Mouse (Mus musculus): ENCODE results near the gene Gpc5. TPM values are rescaled to one million over a fixed set of nuclear protein-coding genes. Genes with fewer than 3 reads are reported as not detected.

Gene Gpc5
- polyA plus RNA-seq, 2 experiments, result 0.05 TPM; not detected in 1

- H3K4me3 ChIP-seq (ENCODE audit: insufficient read depth in 1 of 2, low read depth in 2 of 2, low read length in 2 of 2), result no peak overlapping the region
These were observed 43.8 kb upstream of the Gpc5 start for GRCm38 (mm10) chr14:115047990-115048862.

GRCm38 (mm10) chr14:115048863-115049566, 43.0 kb upstream of the Gpc5 start:
- DNase-seq (ENCODE audit: low read depth in 3 of 3, low spot score in 3 of 3) (no peak), ATAC-seq (ENCODE audit: insufficient read depth) (peak; percentile 41; the same call in 1 of the 2 replicates)
- no peaks in the 10 kb centered on the region for H3K27me3 ChIP-seq (ENCODE audit: control insufficient read depth, insufficient read depth, low read length)
- no peak overlapping the region for H3K9ac ChIP-seq (replicated peaks)
- H3K27ac ChIP-seq, result no peak overlapping the region
- 28% methylated on average over 5 of the region's 5 CpGs for WGBS (ENCODE audit: insufficient replicate concordance)
- TF ChIP-seq CTCF (IDR thresholded peaks at IDR 0.05; ENCODE audit: low read depth) (no peak), EP300 (IDR thresholded peaks at IDR 0.05; ENCODE audit: low read depth) (no peak)
- no peak overlapping the region for H3K4me2 ChIP-seq (ENCODE audit: low read depth)
- H3K4me1 ChIP-seq (replicated peaks; ENCODE audit: control insufficient read depth in 2 of 2, insufficient read depth in 2 of 2, low read length in 1 of 2), result no peaks in the 10 kb centered on the region; a peak in 1 of 4 replicates
- H3K9me3 ChIP-seq (ENCODE audit: control insufficient read depth, low read length), result no peaks in the 10 kb centered on the region
- H3K36me3 ChIP-seq (replicated peaks; ENCODE audit: control insufficient read depth, insufficient read depth, low read depth), result peaks cover 29% of the 10 kb centered on the region
- no peak overlapping the region for H3K4me3 ChIP-seq (ENCODE audit: insufficient read depth in 1 of 2, low read depth in 2 of 2, low read length in 2 of 2)

More at GRCm38 (mm10) chr14:115047990-115048862, 43.8 kb upstream of the Gpc5 start:
- 35% methylated on average over 5 of the region's 5 CpGs for WGBS (ENCODE audit: insufficient replicate concordance)
- H3K9me3 ChIP-seq (ENCODE audit: control insufficient read depth, low read length), result no peaks in the 10 kb centered on the region
- no peak overlapping the region for H3K9ac ChIP-seq (replicated peaks)
- no peaks in the 10 kb centered on the region for H3K27me3 ChIP-seq (ENCODE audit: control insufficient read depth, insufficient read depth, low read length)
- no peak for DNase-seq (ENCODE audit: low read depth in 3 of 3, low spot score in 3 of 3)
- TF ChIP-seq EP300 (IDR thresholded peaks at IDR 0.05; ENCODE audit: low read depth), result no peak
- no peak for TF ChIP-seq CTCF (IDR thresholded peaks at IDR 0.05; ENCODE audit: low read depth)
- no peak overlapping the region for H3K27ac ChIP-seq
- no peak overlapping the region for H3K4me2 ChIP-seq (ENCODE audit: low read depth)
- H3K4me1 ChIP-seq (replicated peaks; ENCODE audit: control insufficient read depth in 2 of 2, insufficient read depth in 2 of 2, low read length in 1 of 2), result peaks cover 0 to 3% of the 10 kb centered on the region in 2 experiments; a peak in 2 of 4 replicates
- peaks cover 37% of the 10 kb centered on the region for H3K36me3 ChIP-seq (replicated peaks; ENCODE audit: control insufficient read depth, insufficient read depth, low read depth)
- no peak for ATAC-seq (ENCODE audit: insufficient read depth)

- no peak overlapping the region for H3K27ac ChIP-seq
- H3K4me3 ChIP-seq (ENCODE audit: insufficient read depth in 1 of 2, low read depth in 2 of 2, low read length in 2 of 2), result no peak overlapping the region
- H3K9me3 ChIP-seq (ENCODE audit: control insufficient read depth, low read length), result no peaks in the 10 kb centered on the region
- TF ChIP-seq CTCF (IDR thresholded peaks at IDR 0.05; ENCODE audit: low read depth) (no peak), EP300 (IDR thresholded peaks at IDR 0.05; ENCODE audit: low read depth) (no peak)
- DNase-seq (ENCODE audit: low read depth in 3 of 3, low spot score in 3 of 3) (no peak), ATAC-seq (ENCODE audit: insufficient read depth) (no peak)
- no peak overlapping the region for H3K9ac ChIP-seq (replicated peaks)
- H3K4me2 ChIP-seq (ENCODE audit: low read depth), result no peak overlapping the region
- H3K36me3 ChIP-seq (replicated peaks; ENCODE audit: control insufficient read depth, insufficient read depth, low read depth), result peaks cover 23% of the 10 kb centered on the region
- no peaks in the 10 kb centered on the region for H3K27me3 ChIP-seq (ENCODE audit: control insufficient read depth, insufficient read depth, low read length)
- H3K4me1 ChIP-seq (replicated peaks; ENCODE audit: control insufficient read depth in 2 of 2, insufficient read depth in 2 of 2, low read length in 1 of 2), result no peaks in the 10 kb centered on the region
These were observed 42.2 kb upstream of the Gpc5 start for GRCm38 (mm10) chr14:115049831-115050230.

DNA sequence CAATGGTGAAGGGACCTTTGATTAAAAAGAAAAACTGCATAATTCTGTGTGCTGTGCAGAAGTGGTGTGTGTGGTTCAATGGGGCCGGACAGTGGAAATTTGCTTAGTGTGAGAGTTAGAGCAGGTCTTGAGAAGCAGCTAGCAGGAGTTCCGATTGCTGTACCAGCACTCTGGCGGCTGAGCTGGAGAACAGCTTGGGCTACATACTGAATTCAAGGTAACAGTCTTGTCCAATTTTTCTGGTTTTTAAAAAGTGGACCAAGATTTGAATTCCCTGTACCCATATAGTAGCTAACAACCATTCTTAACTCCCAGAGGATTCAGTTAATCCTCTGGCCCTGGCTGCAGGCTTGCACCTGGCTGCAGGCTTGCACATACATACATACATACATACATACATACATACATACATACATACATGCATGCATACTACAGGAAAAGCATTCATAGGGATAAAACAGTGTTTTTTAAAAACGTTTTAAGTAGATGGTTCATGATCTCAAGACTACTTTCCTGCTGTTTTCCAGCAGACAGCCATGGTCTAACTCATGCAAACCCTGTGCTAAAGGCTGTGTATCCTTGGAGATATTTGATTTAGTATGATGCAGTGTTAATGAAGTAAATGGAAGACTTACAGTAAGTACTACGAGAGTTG, 40.8 kb upstream of the Gpc5 start:
- Histone ChIP-seq H3K27me3 (ENCODE audit: control insufficient read depth, insufficient read depth, low read length) (no peaks in the 10 kb centered on the region), H3K4me2 (ENCODE audit: low read depth) (no peak overlapping the region), H3K4me1 (replicated peaks; ENCODE audit: control insufficient read depth in 2 of 2, insufficient read depth in 2 of 2, low read length in 1 of 2) (no peaks in the 10 kb centered on the region), H3K9ac (replicated peaks) (no peak overlapping the region), H3K27ac (no peak overlapping the region), H3K4me3 (ENCODE audit: insufficient read depth in 1 of 2, low read depth in 2 of 2, low read length in 2 of 2) (no peak overlapping the region), H3K9me3 (ENCODE audit: control insufficient read depth, low read length) (no peaks in the 10 kb centered on the region), H3K36me3 (replicated peaks; ENCODE audit: control insufficient read depth, insufficient read depth, low read depth) (peaks cover 10% of the 10 kb centered on the region)
- ATAC-seq (ENCODE audit: insufficient read depth) (no peak), DNase-seq (ENCODE audit: low read depth in 3 of 3, low spot score in 3 of 3) (no peak)
- TF ChIP-seq CTCF (IDR thresholded peaks at IDR 0.05; ENCODE audit: low read depth), result no peak
- no peak for TF ChIP-seq EP300 (IDR thresholded peaks at IDR 0.05; ENCODE audit: low read depth)
- WGBS (ENCODE audit: insufficient replicate concordance), result 63% methylated on average over 5 of the region's 5 CpGs

DNA sequence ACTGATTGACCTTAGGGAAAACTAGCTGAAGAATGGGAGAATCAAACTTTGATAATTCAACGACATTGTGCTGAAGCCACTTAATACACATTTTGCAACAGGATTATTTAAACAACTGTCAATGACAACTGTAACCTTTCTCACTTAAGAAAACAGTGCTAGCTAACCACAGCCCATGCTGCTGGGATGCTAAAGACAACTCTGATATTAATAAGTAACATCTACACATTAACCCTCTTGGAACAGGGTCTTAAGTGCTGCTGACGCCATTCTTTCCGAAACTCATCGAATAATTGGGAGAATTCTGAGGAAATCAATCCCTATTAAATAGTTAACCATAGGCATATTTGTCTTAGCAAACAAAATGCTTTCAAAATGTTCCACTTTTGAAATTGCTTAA, 39.6 kb upstream of the Gpc5 start:
- Histone ChIP-seq H3K4me1 (replicated peaks; ENCODE audit: control insufficient read depth in 2 of 2, insufficient read depth in 2 of 2, low read length in 1 of 2) (no peaks in the 10 kb centered on the region), H3K27ac (no peak overlapping the region), H3K4me3 (ENCODE audit: insufficient read depth in 1 of 2, low read depth in 2 of 2, low read length in 2 of 2) (no peak overlapping the region), H3K9me3 (ENCODE audit: control insufficient read depth, low read length) (no peaks in the 10 kb centered on the region), H3K9ac (replicated peaks) (no peak overlapping the region), H3K4me2 (ENCODE audit: low read depth) (no peak overlapping the region), H3K36me3 (replicated peaks; ENCODE audit: control insufficient read depth, insufficient read depth, low read depth) (peaks cover 2% of the 10 kb centered on the region), H3K27me3 (ENCODE audit: control insufficient read depth, insufficient read depth, low read length) (no peaks in the 10 kb centered on the region)
- WGBS (ENCODE audit: insufficient replicate concordance), result 67% methylated on average over 4 of the region's 4 CpGs
- no peak for TF ChIP-seq EP300 (IDR thresholded peaks at IDR 0.05; ENCODE audit: low read depth)
- no peak for TF ChIP-seq CTCF (IDR thresholded peaks at IDR 0.05; ENCODE audit: low read depth)
- DNase-seq (ENCODE audit: low read depth in 3 of 3, low spot score in 3 of 3) (no peak), ATAC-seq (ENCODE audit: insufficient read depth) (no peak)
